Mouse (Mus musculus) embryonic facial prominence, embryonic 13.5 days (tissue): ENCODE data around the gene Gm10100. TPM values are rescaled to one million over a fixed set of nuclear protein-coding genes. Genes with fewer than 3 reads are reported as not detected.
"Not testable (repeated sequence)": the region's sequence is repeated elsewhere in the genome, so short reads cannot be mapped to it uniquely, and the experiment has no call there.

Source experiments
- ATAC-seq: fragments of 200-750 bp; cut with Nextera tagmentation; 2 replicates; pipeline ENCODE4 v1.8.0; 2017; ENCODE audit warnings: low read depth; ENCODE audit not compliant: insufficient number of reproducible peaks, insufficient read depth, low FRiP score, low TSS enrichment
- H3K27ac ChIP-seq: fragments of 300-500 bp; sonication (generic); 2 replicates; pipeline ENCODE4 v1.5.1; 2015; ENCODE audit warnings: moderate library complexity, mild to moderate bottlenecking, inconsistent platforms
- H3K27me3 ChIP-seq: fragments of 300-500 bp; sonication (generic); 2 replicates; pipeline ENCODE4 v1.6.1; 2015; ENCODE audit warnings: mild to moderate bottlenecking, inconsistent platforms
- H3K36me3 ChIP-seq: fragments of 300-500 bp; sonication (generic); 2 replicates; pipeline ENCODE4 v1.6.1; 2015; ENCODE audit warnings: mild to moderate bottlenecking, inconsistent platforms
- H3K4me1 ChIP-seq: fragments of 300-500 bp; sonication (generic); 2 replicates; pipeline ENCODE4 v1.6.1; 2015; ENCODE audit warnings: inconsistent platforms
- H3K4me2 ChIP-seq: fragments of 300-500 bp; sonication (generic); 2 replicates; pipeline ENCODE4 v1.6.1; 2015; ENCODE audit warnings: moderate library complexity, mild to moderate bottlenecking, inconsistent platforms
- H3K4me3 ChIP-seq: fragments of 300-500 bp; sonication (generic); 2 replicates; pipeline ENCODE4 v1.5.1; 2015; ENCODE audit warnings: mild to moderate bottlenecking, inconsistent platforms
- H3K9ac ChIP-seq: fragments of 300-500 bp; sonication (generic); 2 replicates; pipeline ENCODE4 v1.6.1; 2015; ENCODE audit warnings: mild to moderate bottlenecking, inconsistent platforms
- H3K9me3 ChIP-seq: fragments of 300-500 bp; sonication (generic); 2 replicates; pipeline ENCODE4 v1.6.1; 2016; ENCODE audit warnings: inconsistent platforms
- WGBS: fragments of 180-500 bp; shearing (Covaris S2); methylation state at CpG from one replicate; pipeline ENCODE4 v1.1.7; 2015; ENCODE audit warnings: mixed read lengths; 5-methylcytosine and 5-hydroxymethylcytosine counted together
- polyA plus RNA-seq: library from polyadenylated mRNA; unstranded; fragments of >200 nt; fragmentation: Nextera tagmentation; extraction: Ambion mirVana; gene quantifications from 2 replicates; pipeline ENCODE4 v1.2.1, GENCODE M21; 2015

Gm10100 gene
- polyA plus RNA-seq, 1 experiment from 2014 or later = not detected

DNA sequence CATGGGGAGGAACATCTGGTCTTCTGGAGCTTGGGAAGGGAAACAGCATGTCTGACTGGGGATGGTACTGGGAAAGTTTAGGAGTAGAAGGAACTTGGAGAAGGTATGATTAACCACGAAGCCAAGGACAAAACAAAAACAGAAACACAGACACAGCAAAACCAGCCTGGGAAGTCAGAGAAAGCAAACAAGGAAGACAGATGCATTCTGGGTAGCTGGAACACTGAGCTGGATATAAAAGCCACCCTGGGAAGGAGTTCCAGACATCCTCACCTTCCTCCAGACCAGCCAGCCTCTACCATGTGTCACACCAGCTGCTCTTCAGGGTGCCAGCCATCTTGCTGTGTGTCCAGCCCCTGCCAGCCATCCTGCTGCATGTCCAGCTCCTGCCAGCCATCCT lies 10.8 kb upstream of the Gm10100 start, which contains the start of gene Gm10142:
Gm10142 (plus strand) TSS at position 301 of the 400 bp plus-strand sequence.
- Histone ChIP-seq H3K9me3 (peaks cover 7% of the 10 kb centered on the region), H3K27me3 (no peaks in the 10 kb centered on the region), H3K9ac (no peak within 1 kb of the TSS), H3K4me1 (no peaks in the 10 kb centered on the region), H3K36me3 (no peaks in the 10 kb centered on the region), H3K4me2 (no peak within 1 kb of the TSS), H3K27ac (no peak within 1 kb of the TSS), H3K4me3 (no peak within 1 kb of the TSS)
- WGBS = 69% methylated on average over 1 of the region's 1 CpGs
- no peak for ATAC-seq

- 77% methylated on average over 1 of the region's 1 CpGs for WGBS
- H3K4me3 ChIP-seq, H3K27ac ChIP-seq, H3K27me3 ChIP-seq, H3K4me2 ChIP-seq, H3K9ac ChIP-seq, H3K9me3 ChIP-seq, H3K36me3 ChIP-seq, H3K4me1 ChIP-seq, ATAC-seq: not testable (repeated sequence)
These were observed 6.0 kb upstream of the Gm10100 start, which contains the start of gene Krtap12-1 for GRCm38 (mm10) chr10:77720299-77720698. Gene Krtap12-1, plus strand, starts transcription at chr10:77720599.

- Histone ChIP-seq H3K36me3 (no peaks in the 10 kb centered on the region), H3K9ac (no peak overlapping the region), H3K4me2 (no peak overlapping the region), H3K27me3 (no peaks in the 10 kb centered on the region), H3K9me3 (no peaks in the 10 kb centered on the region), H3K4me1 (no peaks in the 10 kb centered on the region), H3K4me3 (no peak overlapping the region), H3K27ac (no peak overlapping the region)
- 73% methylated on average over 8 of the region's 8 CpGs for WGBS
- no peak for ATAC-seq
These were observed 1.4 kb upstream of the Gm10100 start for GRCm38 (mm10) chr10:77724855-77725254.

GRCm38 (mm10) chr10:77728280-77728679 lies 2.0 kb downstream of the Gm10100 start:
- Histone ChIP-seq H3K36me3 (no peaks in the 10 kb centered on the region), H3K4me3 (no peak overlapping the region), H3K4me1 (no peaks in the 10 kb centered on the region), H3K27ac (no peak overlapping the region), H3K9me3 (no peaks in the 10 kb centered on the region), H3K4me2 (no peak overlapping the region), H3K9ac (no peak overlapping the region), H3K27me3 (no peaks in the 10 kb centered on the region)
- 63% methylated on average over 4 of the region's 4 CpGs for WGBS
- ATAC-seq = no peak

GRCm38 (mm10) chr10:77729241-77729640 lies 3.0 kb downstream of the Gm10100 start:
- WGBS = 48% methylated on average over 4 of the region's 4 CpGs
- ATAC-seq = no peak

DNA sequence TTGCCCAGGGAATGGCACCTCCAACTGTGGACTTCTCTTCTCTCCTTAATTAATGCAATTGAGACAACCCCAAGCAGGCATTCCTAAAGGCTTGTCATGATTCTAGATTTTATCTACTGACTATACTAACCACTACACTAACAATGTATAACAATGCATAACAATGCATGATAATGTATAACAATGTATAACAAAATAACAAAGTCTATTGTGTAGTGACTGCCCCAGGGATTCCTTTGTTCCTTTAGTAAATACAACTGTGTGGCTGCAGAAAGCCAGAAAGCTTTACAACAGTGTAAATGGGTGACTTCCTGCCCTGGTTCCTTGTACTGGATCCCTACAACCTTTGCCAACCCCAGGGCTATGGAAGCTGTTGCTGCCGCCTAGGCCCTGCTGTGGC lies 9.6 kb downstream of the Gm10100 start:
- WGBS = 83% methylated on average over 1 of the region's 1 CpGs
- no peak overlapping the region for H3K9ac ChIP-seq
- H3K4me3 ChIP-seq = no peak overlapping the region
- no peak overlapping the region for H3K4me2 ChIP-seq
- H3K27me3 ChIP-seq = no peaks in the 10 kb centered on the region
- no peaks in the 10 kb centered on the region; the same call in 1 of the 2 replicates for H3K9me3 ChIP-seq
- H3K36me3 ChIP-seq = no peaks in the 10 kb centered on the region
- ATAC-seq = no peak
- no peaks in the 10 kb centered on the region for H3K4me1 ChIP-seq
- H3K27ac ChIP-seq = no peak overlapping the region

More at GRCm38 (mm10) chr10:77729241-77729640, 3.0 kb downstream of the Gm10100 start:
- H3K9me3 ChIP-seq = no peaks in the 10 kb centered on the region
- no peak overlapping the region for H3K4me3 ChIP-seq
- no peak overlapping the region for H3K4me2 ChIP-seq
- no peaks in the 10 kb centered on the region for H3K36me3 ChIP-seq
- H3K27me3 ChIP-seq = no peaks in the 10 kb centered on the region
- no peaks in the 10 kb centered on the region for H3K4me1 ChIP-seq
- no peak overlapping the region for H3K27ac ChIP-seq
- no peak overlapping the region for H3K9ac ChIP-seq

DNA sequence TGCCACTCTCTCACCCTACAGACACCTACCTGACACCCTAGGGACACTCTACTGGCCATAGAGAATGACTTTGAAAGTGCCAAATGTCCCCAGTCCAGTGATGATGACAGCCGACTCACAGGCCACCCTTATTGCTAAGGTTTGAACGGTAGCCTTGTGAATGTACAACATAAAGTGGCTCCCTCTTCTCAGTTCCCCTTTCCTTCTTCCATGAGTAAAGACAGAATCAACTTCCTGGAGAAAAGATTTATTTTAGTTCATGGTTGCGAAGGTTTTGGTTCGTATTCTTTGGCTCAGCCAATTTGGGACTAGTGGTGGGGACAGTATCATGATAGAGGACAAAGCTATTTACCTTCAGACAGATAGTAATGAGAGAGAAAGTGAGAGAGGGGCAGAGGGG lies 12.6 kb downstream of the Gm10100 start:
- 84% methylated on average over 4 of the region's 4 CpGs for WGBS
- Histone ChIP-seq H3K36me3 (no peaks in the 10 kb centered on the region), H3K9me3 (no peaks in the 10 kb centered on the region; the same call in 1 of the 2 replicates), H3K9ac (no peak overlapping the region), H3K4me3 (no peak overlapping the region), H3K4me2 (no peak overlapping the region), H3K4me1 (no peaks in the 10 kb centered on the region), H3K27ac (no peak overlapping the region), H3K27me3 (no peaks in the 10 kb centered on the region)
- ATAC-seq = no peak

- 50% methylated on average over 5 of the region's 5 CpGs for WGBS
- H3K4me1 ChIP-seq, H3K4me3 ChIP-seq, H3K27ac ChIP-seq, H3K27me3 ChIP-seq, ATAC-seq, H3K36me3 ChIP-seq, H3K9me3 ChIP-seq, H3K4me2 ChIP-seq, H3K9ac ChIP-seq: not testable (repeated sequence)
These were observed 15.8 kb downstream of the Gm10100 start, which contains the start of gene Gm18596 for GRCm38 (mm10) chr10:77741924-77742688. Gene Gm18596, minus strand, starts transcription at chr10:77742638.

DNA sequence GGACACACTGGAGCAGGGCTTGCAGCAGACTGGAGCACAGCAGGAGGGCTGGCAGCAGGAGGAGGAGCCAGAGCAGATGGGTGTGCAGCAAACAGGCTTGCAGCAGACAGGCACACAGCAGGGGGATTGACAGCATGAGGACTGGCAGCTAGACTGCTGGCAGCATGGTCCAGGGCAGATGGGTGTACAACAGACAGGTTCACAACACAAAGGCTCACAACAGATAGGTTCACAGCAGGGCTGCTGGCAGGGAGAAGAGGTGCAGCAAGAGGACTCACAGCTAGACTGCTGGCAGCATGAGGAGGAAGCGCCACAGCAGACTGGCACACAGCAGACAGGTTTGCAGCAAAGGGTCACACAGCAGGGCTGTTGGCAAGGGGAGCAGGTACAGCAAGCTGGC lies 24.4 kb downstream of the Gm10100 start:
- H3K27me3 ChIP-seq, H3K4me3 ChIP-seq, H3K9me3 ChIP-seq, H3K36me3 ChIP-seq, H3K4me2 ChIP-seq, H3K4me1 ChIP-seq, H3K9ac ChIP-seq, ATAC-seq, H3K27ac ChIP-seq: not testable (repeated sequence)
- 89% methylated on average over 1 of the region's 1 CpGs for WGBS

DNA sequence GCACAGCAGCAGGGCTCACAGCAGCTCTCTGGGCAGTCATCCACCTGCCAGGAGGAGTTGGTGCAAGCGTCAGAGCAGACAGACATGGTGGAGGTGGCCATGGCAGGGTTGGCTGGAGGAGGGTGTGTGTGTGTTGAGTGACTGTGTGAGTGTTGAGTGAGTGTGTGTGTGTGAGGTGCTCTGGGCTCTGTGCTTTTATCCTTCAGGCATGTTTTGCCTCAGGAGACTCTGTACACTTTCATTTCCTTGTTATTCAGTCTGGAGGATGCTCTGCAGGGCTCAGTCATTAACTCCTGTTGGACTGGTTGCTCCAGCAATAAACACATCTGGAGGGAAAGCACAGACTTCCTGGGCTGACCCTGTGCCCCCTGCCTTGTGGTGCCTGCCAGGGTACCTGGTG lies 25.0 kb downstream of the Gm10100 start, which contains the start of gene Gm9736:
Gm9736 (minus strand) TSS at position 101 of the 400 bp plus-strand sequence.
- not testable (repeated sequence) for ATAC-seq, H3K27ac ChIP-seq, H3K27me3 ChIP-seq, H3K9ac ChIP-seq, H3K4me1 ChIP-seq, H3K4me2 ChIP-seq, H3K36me3 ChIP-seq, H3K9me3 ChIP-seq, H3K4me3 ChIP-seq
- 61% methylated on average over 1 of the region's 1 CpGs for WGBS

GRCm38 (mm10) chr10:77752312-77752711 lies 26.0 kb downstream of the Gm10100 start:
- not testable (repeated sequence) for H3K4me1 ChIP-seq, H3K9ac ChIP-seq, H3K9me3 ChIP-seq, ATAC-seq, H3K27ac ChIP-seq, H3K4me2 ChIP-seq, H3K4me3 ChIP-seq, H3K27me3 ChIP-seq, H3K36me3 ChIP-seq
- WGBS = 64% methylated on average over 3 of the region's 3 CpGs

GRCm38 (mm10) chr10:77753448-77753847 lies 27.2 kb downstream of the Gm10100 start:
- Histone ChIP-seq H3K36me3 (no peaks in the 10 kb centered on the region), H3K4me1 (no peaks in the 10 kb centered on the region), H3K4me2 (no peak overlapping the region), H3K4me3 (no peak overlapping the region), H3K9ac (no peak overlapping the region), H3K27me3 (no peaks in the 10 kb centered on the region), H3K9me3 (no peaks in the 10 kb centered on the region), H3K27ac (no peak overlapping the region)
- ATAC-seq = no peak
